Mouse (Mus musculus) MEL (cell line): ENCODE measurements around the gene Cdk14.

Source experiments
- BHLHE40 ChIP-seq: IDR thresholded peaks from 2 replicates; pipeline ENCODE4 v1.6.1; 2012; ENCODE audit warnings: low read depth, mild to moderate bottlenecking, inconsistent platforms, low read length, improper control_type of control experiment, borderline replicate concordance
- CHD1 ChIP-seq: IDR thresholded peaks from 2 replicates; pipeline ENCODE4 v1.6.1; 2012; ENCODE audit warnings: low read depth, mild to moderate bottlenecking, inconsistent platforms, low read length, improper control_type of control experiment
- CHD2 ChIP-seq: IDR thresholded peaks from 2 replicates; pipeline ENCODE4 v1.6.1; 2011; ENCODE audit warnings: low read length, improper control_type of control experiment
- CTCF ChIP-seq, 3 experiments: IDR thresholded peaks in 2 of 3; conservative IDR thresholded peaks in 1 of 3; 2 replicates each; pipeline ENCODE4 v1.5.1; 2011 to 2012; ENCODE audit warnings: low read length in 3 of 3, low read depth in 2 of 3, mild to moderate bottlenecking in 2 of 3, improper control_type of control experiment in 1 of 3, inconsistent platforms in 1 of 3, mixed read lengths in 1 of 3, moderate library complexity in 1 of 3; ENCODE audit not compliant: control insufficient read depth in 1 of 3, insufficient read depth in 1 of 3, poor library complexity in 1 of 3, severe bottlenecking in 1 of 3
- E2F4 ChIP-seq: IDR thresholded peaks from 2 replicates; pipeline ENCODE4 v1.6.1; 2011; ENCODE audit warnings: low read depth, low read length, improper control_type of control experiment, borderline replicate concordance
- MAFK ChIP-seq: IDR thresholded peaks from 2 replicates; pipeline ENCODE4 v1.6.1; 2011; ENCODE audit warnings: low read depth, mild to moderate bottlenecking, low read length, improper control_type of control experiment, borderline replicate concordance
- MAX ChIP-seq: IDR thresholded peaks from 2 replicates; pipeline ENCODE4 v1.6.1; 2011; ENCODE audit warnings: low read length, improper control_type of control experiment
- MEF2A ChIP-seq: IDR thresholded peaks from 2 replicates; pipeline ENCODE4 v1.6.1; 2014; ENCODE audit warnings: low read depth, mild to moderate bottlenecking, inconsistent platforms, low read length, improper control_type of control experiment; ENCODE audit not compliant: poor library complexity, insufficient replicate concordance, severe bottlenecking; ENCODE audit errors: extremely low read depth
- POLR2A ChIP-seq, 2 experiments: IDR thresholded peaks; 2 replicates each; pipeline ENCODE4 v1.6.1; 2011 to 2012; ENCODE audit warnings: low read length in 2 of 2, mild to moderate bottlenecking in 2 of 2, control low read depth in 1 of 2, improper control_type of control experiment in 1 of 2, low read depth in 1 of 2, moderate library complexity in 1 of 2; ENCODE audit not compliant: control insufficient read depth in 1 of 2, insufficient read depth in 1 of 2, poor library complexity in 1 of 2
- RAD21 ChIP-seq: IDR thresholded peaks from 2 replicates; pipeline ENCODE4 v1.6.1; 2011; ENCODE audit warnings: mild to moderate bottlenecking, low read depth, low read length, improper control_type of control experiment
- ZC3H11A ChIP-seq: IDR thresholded peaks from 2 replicates; pipeline ENCODE4 v1.6.1; 2012; ENCODE audit warnings: low read depth, mild to moderate bottlenecking, inconsistent platforms, low read length, improper control_type of control experiment

DNA sequence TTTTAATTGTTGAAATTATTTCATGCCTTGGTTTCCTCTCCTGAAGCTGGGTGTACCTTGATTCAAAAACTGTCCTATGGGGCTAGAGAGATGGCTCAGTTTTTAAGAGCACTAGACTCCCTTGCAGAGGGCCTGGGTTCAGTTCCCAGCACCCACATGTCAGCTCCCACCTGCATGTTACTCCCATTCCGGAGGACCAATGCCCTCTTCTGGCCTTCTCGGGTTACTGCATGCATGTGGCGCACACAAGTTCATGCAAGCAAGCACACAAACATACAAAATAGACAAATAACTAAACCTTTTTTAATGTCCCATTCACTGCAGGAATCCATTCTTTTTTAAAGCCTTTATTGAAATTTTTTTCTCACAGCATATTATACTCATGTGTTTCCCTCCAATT, 58.4 kb downstream of the Cdk14 start:
- TF ChIP-seq POLR2A (IDR thresholded peaks at IDR 0.05; ENCODE audit: control insufficient read depth in 1 of 2, insufficient read depth in 1 of 2, low read depth in 1 of 2, low read length in 2 of 2, poor library complexity in 1 of 2), result no peak
- 0 out of 6 replicates have a peak, but pooled peaks of 1 of the 3 experiments have one; percentile 7 for TF ChIP-seq CTCF (IDR thresholded peaks at IDR 0.05 in 2 of 3, conservative IDR thresholded peaks at IDR 0.05 in 1 of 3; ENCODE audit: control insufficient read depth in 1 of 3, insufficient read depth in 1 of 3, low read depth in 2 of 3, low read length in 3 of 3, poor library complexity in 1 of 3, severe bottlenecking in 1 of 3)
- TF ChIP-seq CHD2, result no peak
- no peak for TF ChIP-seq RAD21
- TF ChIP-seq CHD1, result no peak
- TF ChIP-seq BHLHE40, result no peak
- TF ChIP-seq MAFK, result no peak
- no peak for TF ChIP-seq MAX
- no peak for TF ChIP-seq MEF2A
- no peak for TF ChIP-seq ZC3H11A
- no peak for TF ChIP-seq E2F4
